Mouse (Mus musculus): ENCODE data around the gene Ttc28. TPM values are rescaled to one million over a fixed set of nuclear protein-coding genes. Genes with fewer than 3 reads are reported as not detected.

Gene Ttc28
- polyA plus RNA-seq, 2 experiments, result 0.48 to 0.81 TPM

DNA sequence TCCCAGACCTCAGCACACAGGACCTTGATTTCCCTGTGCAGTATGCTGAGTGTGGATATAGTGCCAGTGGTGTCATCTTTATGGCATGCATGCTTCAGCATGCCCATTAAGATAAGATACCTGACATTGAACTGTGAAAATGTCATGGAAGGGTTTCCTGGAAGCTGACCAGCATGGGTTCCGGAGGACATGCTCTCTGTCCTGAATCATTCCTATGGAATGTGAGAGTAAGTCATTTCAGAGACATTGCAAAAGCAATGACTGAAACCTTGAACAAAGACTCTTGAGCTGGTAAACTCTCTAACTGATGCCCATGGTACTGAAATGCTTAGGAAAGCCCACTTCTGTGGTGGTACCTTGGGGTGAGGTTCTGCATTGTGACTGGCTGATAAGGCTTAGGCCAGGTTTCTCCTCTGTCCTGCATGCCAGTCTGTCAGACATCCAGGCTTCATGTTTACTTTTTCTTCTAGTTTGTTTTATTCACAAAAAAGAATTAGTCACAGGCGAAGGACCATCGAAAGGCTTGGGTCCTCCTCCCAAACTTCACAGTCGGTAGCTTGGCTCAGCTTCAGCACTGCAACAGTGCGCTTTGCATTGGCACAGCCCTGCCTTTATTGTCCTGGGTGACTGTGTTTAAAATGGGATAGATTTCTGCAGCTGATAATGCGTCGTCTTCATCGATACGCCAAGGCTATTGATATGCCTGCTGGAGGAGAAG is 242.9 kb downstream of the Ttc28 start:
- DNase-seq (ENCODE audit: low read depth in 3 of 3, low spot score in 3 of 3) (no peak), ATAC-seq (ENCODE audit: insufficient read depth) (no peak)
- no peak overlapping the region for H3K27ac ChIP-seq
- H3K9ac ChIP-seq (replicated peaks), result no peak overlapping the region
- H3K36me3 ChIP-seq (replicated peaks; ENCODE audit: control insufficient read depth, insufficient read depth, low read depth), result no peaks in the 10 kb centered on the region
- no peak overlapping the region for H3K4me3 ChIP-seq (ENCODE audit: insufficient read depth in 1 of 2, low read depth in 2 of 2, low read length in 2 of 2)
- WGBS (ENCODE audit: insufficient replicate concordance), result 67% methylated on average over 9 of the region's 9 CpGs
- H3K27me3 ChIP-seq (ENCODE audit: control insufficient read depth, insufficient read depth, low read length), result no peaks in the 10 kb centered on the region
- H3K9me3 ChIP-seq (ENCODE audit: control insufficient read depth, low read length), result no peaks in the 10 kb centered on the region
- H3K4me1 ChIP-seq (replicated peaks; ENCODE audit: control insufficient read depth in 2 of 2, insufficient read depth in 2 of 2, low read length in 1 of 2), result no peaks in the 10 kb centered on the region; a peak in 1 of 4 replicates
- no peak overlapping the region for H3K4me2 ChIP-seq (ENCODE audit: low read depth)
- TF ChIP-seq EP300 (IDR thresholded peaks at IDR 0.05; ENCODE audit: low read depth), result no peak
- no peak for TF ChIP-seq CTCF (IDR thresholded peaks at IDR 0.05; ENCODE audit: low read depth)

- no peak for DNase-seq (ENCODE audit: low read depth in 3 of 3, low spot score in 3 of 3)
- WGBS (ENCODE audit: insufficient replicate concordance), result 66% methylated on average over 12 of the region's 12 CpGs
- H3K9me3 ChIP-seq (ENCODE audit: control insufficient read depth, low read length), result no peaks in the 10 kb centered on the region
- no peak overlapping the region for H3K27ac ChIP-seq
- H3K4me3 ChIP-seq (ENCODE audit: insufficient read depth in 1 of 2, low read depth in 2 of 2, low read length in 2 of 2), result no peak overlapping the region
- H3K4me2 ChIP-seq (ENCODE audit: low read depth), result no peak overlapping the region
- TF ChIP-seq CTCF (IDR thresholded peaks at IDR 0.05; ENCODE audit: low read depth) (no peak), EP300 (IDR thresholded peaks at IDR 0.05; ENCODE audit: low read depth) (no peak)
- H3K36me3 ChIP-seq (replicated peaks; ENCODE audit: control insufficient read depth, insufficient read depth, low read depth), result no peaks in the 10 kb centered on the region
- ATAC-seq (ENCODE audit: insufficient read depth), result no peak
- no peak overlapping the region for H3K9ac ChIP-seq (replicated peaks)
- H3K4me1 ChIP-seq (replicated peaks; ENCODE audit: control insufficient read depth in 2 of 2, insufficient read depth in 2 of 2, low read length in 1 of 2), result no peaks in the 10 kb centered on the region; a peak in 1 of 4 replicates
- no peaks in the 10 kb centered on the region for H3K27me3 ChIP-seq (ENCODE audit: control insufficient read depth, insufficient read depth, low read length)
Observed at GRCm38 (mm10) chr5:111123050-111123746, 243.6 kb downstream of the Ttc28 start.

DNA sequence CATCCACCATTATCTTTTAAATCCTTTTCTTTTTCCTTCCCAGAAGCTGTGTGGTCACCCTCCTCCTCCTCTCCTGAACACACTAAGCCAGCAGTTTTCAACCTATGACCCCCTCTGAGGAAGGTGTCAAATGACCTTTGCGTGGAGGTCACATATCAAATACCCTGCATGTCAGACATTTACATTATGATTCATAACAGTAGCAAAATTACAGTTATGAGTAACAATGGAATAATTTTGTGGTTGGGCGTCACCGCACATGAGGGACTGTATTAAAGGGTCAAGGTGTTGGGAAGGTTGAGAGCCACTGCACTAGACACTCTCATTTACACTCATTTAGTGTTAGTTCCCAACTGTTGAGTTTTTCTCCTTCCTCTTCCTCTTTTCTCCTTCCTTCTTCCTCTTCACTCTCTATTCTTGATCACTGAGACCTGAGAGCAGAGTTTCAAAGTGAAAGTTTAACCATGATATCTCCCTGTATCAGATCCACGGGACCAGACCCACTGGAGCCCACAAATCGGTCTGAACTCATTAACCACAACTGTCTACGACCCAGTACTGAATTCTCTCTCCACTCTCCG is 245.1 kb downstream of the Ttc28 start:
- Histone ChIP-seq H3K27ac (no peak overlapping the region), H3K27me3 (ENCODE audit: control insufficient read depth, insufficient read depth, low read length) (no peaks in the 10 kb centered on the region), H3K36me3 (replicated peaks; ENCODE audit: control insufficient read depth, insufficient read depth, low read depth) (no peaks in the 10 kb centered on the region), H3K4me1 (replicated peaks; ENCODE audit: control insufficient read depth in 2 of 2, insufficient read depth in 2 of 2, low read length in 1 of 2) (no peaks in the 10 kb centered on the region; a peak in 1 of 4 replicates), H3K9me3 (ENCODE audit: control insufficient read depth, low read length) (no peaks in the 10 kb centered on the region), H3K9ac (replicated peaks) (no peak overlapping the region), H3K4me2 (ENCODE audit: low read depth) (no peak overlapping the region), H3K4me3 (ENCODE audit: insufficient read depth in 1 of 2, low read depth in 2 of 2, low read length in 2 of 2) (no peak overlapping the region)
- TF ChIP-seq EP300 (IDR thresholded peaks at IDR 0.05; ENCODE audit: low read depth), result no peak
- TF ChIP-seq CTCF (IDR thresholded peaks at IDR 0.05; ENCODE audit: low read depth), result no peak
- ATAC-seq (ENCODE audit: insufficient read depth) (no peak), DNase-seq (ENCODE audit: low read depth in 3 of 3, low spot score in 3 of 3) (no peak)
- 46% methylated on average over 7 of the region's 7 CpGs for WGBS (ENCODE audit: insufficient replicate concordance)

GRCm38 (mm10) chr5:111125746-111126145 is 246.1 kb downstream of the Ttc28 start:
- no peak for DNase-seq (ENCODE audit: low read depth in 3 of 3, low spot score in 3 of 3)
- ATAC-seq (ENCODE audit: insufficient read depth), result no peak
- Histone ChIP-seq H3K4me2 (ENCODE audit: low read depth) (no peak overlapping the region), H3K27ac (no peak overlapping the region), H3K36me3 (replicated peaks; ENCODE audit: control insufficient read depth, insufficient read depth, low read depth) (no peaks in the 10 kb centered on the region), H3K27me3 (ENCODE audit: control insufficient read depth, insufficient read depth, low read length) (no peaks in the 10 kb centered on the region), H3K9ac (replicated peaks) (no peak overlapping the region), H3K9me3 (ENCODE audit: control insufficient read depth, low read length) (no peaks in the 10 kb centered on the region), H3K4me3 (ENCODE audit: insufficient read depth in 1 of 2, low read depth in 2 of 2, low read length in 2 of 2) (no peak overlapping the region), H3K4me1 (replicated peaks; ENCODE audit: control insufficient read depth in 2 of 2, insufficient read depth in 2 of 2, low read length in 1 of 2) (no peaks in the 10 kb centered on the region; a peak in 1 of 4 replicates)
- TF ChIP-seq CTCF (IDR thresholded peaks at IDR 0.05; ENCODE audit: low read depth) (no peak), EP300 (IDR thresholded peaks at IDR 0.05; ENCODE audit: low read depth) (no peak)
- 72% methylated on average over 12 of the region's 12 CpGs for WGBS (ENCODE audit: insufficient replicate concordance)

GRCm38 (mm10) chr5:111127786-111128185 is 248.2 kb downstream of the Ttc28 start:
- Histone ChIP-seq H3K27me3 (ENCODE audit: control insufficient read depth, insufficient read depth, low read length) (no peaks in the 10 kb centered on the region), H3K4me1 (replicated peaks; ENCODE audit: control insufficient read depth in 2 of 2, insufficient read depth in 2 of 2, low read length in 1 of 2) (no peaks in the 10 kb centered on the region; a peak in 1 of 4 replicates), H3K4me3 (ENCODE audit: insufficient read depth in 1 of 2, low read depth in 2 of 2, low read length in 2 of 2) (no peak overlapping the region), H3K27ac (no peak overlapping the region), H3K9ac (replicated peaks) (no peak overlapping the region), H3K4me2 (ENCODE audit: low read depth) (no peak overlapping the region), H3K36me3 (replicated peaks; ENCODE audit: control insufficient read depth, insufficient read depth, low read depth) (no peaks in the 10 kb centered on the region), H3K9me3 (ENCODE audit: control insufficient read depth, low read length) (no peaks in the 10 kb centered on the region)
- 62% methylated on average over 5 of the region's 5 CpGs for WGBS (ENCODE audit: insufficient replicate concordance)
- TF ChIP-seq EP300 (IDR thresholded peaks at IDR 0.05; ENCODE audit: low read depth) (no peak), CTCF (IDR thresholded peaks at IDR 0.05; ENCODE audit: low read depth) (no peak)
- DNase-seq (ENCODE audit: low read depth in 3 of 3, low spot score in 3 of 3) (no peak), ATAC-seq (ENCODE audit: insufficient read depth) (no peak)
